Mouse (Mus musculus): ENCODE data around the gene Stra6.

Stra6 gene

DNA sequence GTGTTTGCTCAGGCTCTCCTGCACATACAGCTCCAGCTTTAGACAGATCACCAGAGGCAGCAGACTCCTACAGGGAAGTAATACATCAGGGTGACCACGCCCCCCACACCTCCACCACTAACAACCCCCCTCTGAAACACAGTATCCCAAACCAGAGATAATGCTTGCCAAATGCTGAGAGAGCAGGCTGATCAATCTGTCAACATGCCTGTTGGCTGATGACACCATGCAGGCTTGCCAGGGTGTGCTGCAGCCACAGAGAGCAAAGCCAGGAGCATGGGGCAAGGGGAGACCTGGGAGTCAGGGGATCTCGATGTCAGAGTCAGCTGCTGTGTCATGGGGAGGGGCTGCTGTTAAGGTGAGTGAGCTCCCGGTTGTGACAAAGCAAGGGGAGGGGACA, at the start of gene Stra6:
Gene Stra6 (plus strand): TSS at position 258 of the 400 bp plus-strand sequence.
- DNase-seq (ENCODE audit: low spot score), result no peak

DNA sequence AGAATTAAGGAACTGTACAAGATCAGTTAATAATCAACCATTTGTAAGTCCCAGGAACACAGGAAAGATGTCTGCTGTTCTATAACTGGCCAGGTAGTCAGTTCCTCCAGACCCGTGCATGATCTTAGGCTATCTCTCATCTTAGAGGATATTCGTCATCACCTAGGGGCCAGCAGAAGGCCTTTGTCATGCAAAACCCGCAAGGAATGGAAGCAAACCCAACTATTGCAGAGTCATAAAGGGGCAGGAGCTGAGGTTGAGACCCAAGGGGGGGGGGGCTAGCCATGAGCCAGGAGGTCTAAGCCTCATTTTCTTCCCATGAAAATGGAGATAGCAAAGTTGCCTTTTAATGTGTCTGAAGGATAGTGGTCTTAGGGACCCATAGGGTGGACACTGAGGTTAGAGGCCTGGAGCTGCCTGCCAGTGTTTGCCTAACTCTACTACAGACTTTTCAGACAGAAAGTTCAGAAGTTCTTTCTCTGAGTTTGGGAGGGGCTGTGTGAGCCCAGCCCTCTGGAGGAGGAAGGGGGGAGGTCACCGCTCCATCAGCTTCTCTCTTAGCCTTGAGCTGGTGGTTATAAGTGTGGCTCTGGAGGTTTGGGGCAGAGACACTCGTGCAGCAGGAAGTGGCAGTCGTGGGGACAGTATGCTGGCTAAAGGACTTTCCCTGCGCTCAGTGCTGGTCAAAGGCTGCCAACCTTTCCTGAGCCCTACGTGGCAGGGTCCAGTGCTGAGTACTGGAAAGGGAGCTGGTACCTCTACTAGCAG, 49.0 kb upstream of the Stra6 start:
- DNase-seq (ENCODE audit: low spot score), result peak; percentile 36

DNA sequence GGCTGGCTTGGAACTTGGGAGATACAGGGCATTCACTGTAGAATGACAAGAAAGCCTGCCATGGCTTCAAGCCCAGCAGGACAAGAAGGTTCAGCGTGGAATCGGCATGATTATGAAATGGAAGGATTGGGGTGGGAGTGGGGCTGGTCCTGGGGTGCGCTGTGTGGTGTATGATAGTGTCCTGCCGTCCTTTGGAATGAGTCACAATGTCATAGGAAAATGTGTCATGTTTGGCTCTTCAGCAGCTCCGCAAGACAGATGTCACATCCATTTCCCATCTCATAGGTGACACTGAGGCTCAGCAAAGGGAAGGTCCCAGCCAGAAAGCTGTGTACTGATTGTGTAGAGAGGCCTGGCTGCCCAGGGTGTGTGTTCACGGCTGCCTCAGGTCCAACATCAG, 47.7 kb upstream of the Stra6 start:
- DNase-seq (ENCODE audit: low spot score), result no peak

DNA sequence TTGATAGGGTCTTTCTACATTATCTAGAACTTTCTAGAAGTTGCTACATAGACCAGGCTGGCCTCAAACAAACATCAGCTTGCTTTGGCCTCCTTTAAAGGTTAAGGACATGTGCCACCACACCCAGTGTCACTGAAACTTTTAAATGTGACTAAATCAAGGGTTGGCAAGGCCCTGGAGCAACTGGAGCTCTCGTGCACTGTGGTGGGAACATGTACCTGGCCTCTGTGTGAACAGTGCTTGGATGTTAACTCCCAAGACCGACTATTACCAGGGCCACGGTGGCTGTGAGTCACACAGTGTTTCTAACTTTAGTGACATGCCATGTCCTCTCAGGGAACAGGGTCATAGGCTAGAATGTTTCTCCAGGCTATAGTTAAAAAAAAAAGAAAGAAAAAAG, 46.6 kb upstream of the Stra6 start:
- no peak for DNase-seq (ENCODE audit: low spot score)

DNA sequence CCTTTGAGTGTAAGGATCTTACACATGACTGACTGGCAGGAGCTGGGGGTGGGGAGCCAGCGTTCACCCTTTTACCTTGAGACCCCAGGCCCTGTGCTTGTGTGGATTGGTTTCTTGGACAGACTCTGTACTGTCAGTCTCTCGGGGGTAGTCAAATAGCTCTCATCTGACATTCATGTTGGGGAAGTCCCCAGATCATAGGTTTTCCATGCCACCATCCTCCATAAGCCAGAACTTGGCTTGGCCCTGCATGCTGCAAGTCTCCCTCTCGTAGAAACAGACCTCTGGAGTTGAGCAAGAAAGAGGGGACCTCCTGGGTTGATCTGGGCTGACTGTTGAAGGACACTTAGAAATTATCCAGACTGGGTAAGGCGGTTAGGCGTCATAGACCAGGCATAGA, 45.2 kb upstream of the Stra6 start:
- DNase-seq (ENCODE audit: low spot score), result no peak

DNA sequence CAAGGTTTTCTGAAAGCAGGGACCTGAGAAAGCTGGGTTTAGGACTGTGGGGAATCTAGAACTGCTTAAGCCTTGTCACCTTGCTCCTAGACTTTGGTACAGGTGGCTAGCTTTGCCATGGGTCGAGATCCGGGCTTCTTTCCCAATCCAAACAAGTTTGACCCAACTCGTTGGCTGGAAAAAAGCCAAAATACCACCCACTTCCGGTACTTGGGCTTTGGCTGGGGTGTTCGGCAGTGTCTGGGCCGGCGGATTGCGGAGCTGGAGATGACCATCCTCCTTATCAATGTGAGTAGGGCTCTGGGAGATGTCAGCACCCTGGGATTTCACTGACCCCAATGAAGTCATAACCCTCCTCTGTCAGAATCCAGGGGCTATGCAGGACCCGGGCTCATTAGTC, 37.6 kb upstream of the Stra6 start:
- DNase-seq (ENCODE audit: low spot score), result no peak

DNA sequence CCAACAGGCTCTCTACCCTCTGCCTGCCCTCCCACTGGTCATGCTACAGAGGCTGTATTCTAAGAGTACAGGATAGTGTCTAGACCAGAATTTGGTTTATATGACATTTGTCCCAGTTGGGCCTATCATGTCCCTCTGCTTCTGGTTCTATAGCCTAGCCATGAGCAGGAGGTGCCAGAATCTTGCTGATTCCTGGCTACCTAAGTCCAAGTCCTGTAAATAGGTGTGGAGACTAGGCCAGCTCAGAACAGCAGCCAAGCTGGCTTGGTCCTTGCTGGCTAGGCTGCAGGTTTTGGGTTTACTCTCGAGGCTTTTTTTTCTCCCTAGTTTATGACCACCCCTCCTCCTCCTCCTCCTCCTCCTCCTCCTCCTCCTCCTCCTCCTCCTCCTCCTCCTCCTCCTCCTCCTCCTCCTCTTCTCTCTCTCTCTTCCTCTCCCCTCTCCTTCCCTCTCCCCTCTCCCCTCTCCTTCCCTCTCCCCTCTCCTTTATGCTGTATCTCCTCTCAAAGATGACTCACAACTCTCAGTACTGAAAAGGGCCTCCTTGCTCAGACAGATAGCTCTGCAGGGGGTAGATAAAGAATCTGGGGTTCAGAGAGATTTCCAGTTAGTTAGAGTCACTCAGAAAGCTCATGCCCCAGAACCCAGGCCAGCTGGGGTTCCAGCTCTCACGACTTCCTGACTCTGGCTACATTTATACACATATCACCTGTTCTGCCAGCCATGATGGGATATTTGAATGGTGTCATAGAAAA, 36.0 kb upstream of the Stra6 start:
- no peak for DNase-seq (ENCODE audit: low spot score)

DNA sequence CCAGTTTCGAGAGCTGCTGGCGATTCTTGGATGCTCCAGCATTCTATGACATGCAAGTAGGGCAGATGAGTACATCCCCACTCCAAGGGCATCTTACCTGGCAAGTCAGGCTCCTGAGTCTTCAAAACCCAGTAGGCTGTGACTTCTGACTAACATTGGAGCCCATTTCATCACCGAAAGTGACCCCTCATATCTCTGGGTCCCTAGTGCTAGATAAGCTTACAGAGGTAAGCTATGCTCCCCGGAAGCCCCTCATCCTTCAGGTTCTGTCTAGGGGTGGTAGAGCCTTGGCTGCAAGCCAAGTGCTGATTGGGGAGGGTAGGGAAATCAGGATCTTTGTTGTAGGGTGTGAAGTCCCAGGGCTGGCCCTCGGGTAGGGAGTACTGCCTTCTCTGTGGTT, 34.7 kb upstream of the Stra6 start:
- no peak for DNase-seq (ENCODE audit: low spot score)

DNA sequence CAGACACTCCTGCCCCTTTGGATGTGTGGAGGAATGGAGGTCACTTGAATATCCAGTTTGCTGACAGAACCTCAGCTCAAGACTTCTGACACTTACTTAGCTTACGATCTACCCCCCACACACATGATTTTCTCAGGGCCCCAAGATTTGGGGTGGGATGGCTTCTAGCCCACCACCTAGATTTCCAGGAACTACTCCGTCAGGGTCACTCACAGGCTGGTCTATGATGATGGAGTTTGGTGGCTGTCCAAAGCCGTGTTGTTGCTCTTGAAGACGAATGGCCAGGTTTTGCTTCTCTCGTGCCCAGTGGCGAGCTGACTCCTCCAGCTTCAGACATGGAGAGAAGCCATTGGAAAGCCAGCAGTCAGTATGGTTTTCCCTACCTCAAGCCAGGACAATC, 34.0 kb upstream of the Stra6 start:
- DNase-seq (ENCODE audit: low spot score), result no peak

DNA sequence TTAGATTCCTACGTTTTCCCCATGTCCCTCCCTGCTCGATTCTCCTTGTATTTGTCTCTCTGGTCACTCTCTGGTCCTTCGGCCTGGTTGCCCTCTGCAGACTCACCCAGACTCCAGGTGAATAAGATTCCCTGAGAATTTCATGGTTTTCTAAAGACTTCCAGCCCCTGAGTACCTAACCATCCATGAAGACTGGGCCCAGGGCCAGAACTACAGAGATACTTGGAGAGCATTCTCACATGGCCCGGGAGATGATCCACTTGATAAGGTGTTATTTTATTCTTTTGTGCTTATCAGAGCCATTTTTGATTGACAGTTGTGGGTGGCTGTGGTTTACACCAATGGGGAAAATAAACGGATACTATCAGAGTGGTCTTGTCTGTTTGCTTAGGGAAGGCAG, 31.7 kb upstream of the Stra6 start:
- no peak for DNase-seq (ENCODE audit: low spot score)

DNA sequence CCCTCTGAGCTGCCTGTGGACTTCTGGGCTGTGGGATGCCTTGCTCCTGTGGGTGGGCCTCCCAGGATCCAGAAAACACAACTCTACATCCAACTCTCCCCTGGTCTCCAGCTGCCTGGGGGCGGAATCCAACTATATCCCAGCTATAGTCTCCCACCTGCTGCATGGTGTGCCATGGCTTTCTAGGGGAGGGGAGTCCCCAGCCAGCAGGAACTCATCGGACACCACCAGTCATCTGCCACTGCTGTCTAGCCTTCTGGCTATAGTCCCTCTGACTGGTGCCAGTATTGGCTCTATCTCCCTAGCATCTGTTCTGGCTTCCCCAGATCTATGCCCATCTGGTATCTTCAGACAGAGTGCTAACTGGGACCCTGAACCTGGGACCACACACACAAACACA, 28.1 kb upstream of the Stra6 start:
- no peak for DNase-seq (ENCODE audit: low spot score)

DNA sequence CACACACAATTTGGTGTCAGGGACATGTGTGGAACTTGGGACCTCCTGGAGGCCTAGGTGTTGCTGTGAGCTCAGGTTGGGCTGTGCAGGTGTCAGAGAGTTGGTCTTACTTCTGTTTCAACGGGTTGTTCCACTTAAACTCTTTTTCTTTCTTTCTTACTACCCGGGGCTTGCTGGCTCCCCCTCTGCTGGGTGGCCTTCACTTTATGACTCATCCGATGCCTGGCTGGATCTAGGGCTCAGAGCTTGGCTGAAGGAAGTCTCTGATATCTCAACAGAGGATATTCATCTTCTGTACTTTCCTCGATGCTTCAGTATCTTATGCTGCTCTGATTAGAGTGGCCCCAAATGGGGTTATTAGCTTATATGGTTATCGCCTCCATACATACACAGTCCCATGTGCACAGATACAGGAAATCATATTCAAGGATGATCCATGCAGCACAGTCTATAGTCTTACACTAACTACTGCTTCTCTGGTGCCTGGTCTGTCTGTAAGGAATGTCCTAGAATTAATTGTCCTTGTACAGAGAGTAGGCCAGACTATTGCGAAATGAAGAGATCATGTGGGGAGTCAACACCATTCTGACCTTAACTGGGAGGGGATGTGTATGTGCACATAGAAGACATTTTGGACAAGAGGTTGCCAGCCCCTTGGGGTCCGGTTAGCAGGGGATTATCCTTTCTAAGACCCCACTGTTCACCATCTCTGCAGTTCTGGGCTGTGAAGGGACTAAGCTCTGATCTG, 27.5 kb upstream of the Stra6 start:
- DNase-seq (ENCODE audit: low spot score), result no peak

DNA sequence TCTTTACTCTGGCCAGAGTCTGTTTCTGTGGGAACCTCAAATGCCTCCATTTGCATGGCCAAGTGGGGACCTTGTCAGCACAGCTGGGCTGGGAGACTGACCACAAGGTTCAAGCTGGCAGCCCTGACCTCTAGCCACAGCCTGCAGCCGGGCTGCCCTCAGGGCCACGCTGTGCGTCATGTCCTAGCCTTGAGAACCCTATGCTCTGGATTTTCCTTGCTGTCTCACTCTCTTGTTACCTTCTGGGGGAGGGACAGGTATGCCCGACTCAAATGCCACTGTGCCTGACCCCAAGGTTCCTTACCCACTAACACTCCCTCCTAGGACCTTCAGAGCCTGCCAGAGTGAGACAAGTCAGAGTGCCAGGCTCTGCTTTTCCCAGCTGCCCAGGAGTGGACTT, 26.6 kb upstream of the Stra6 start:
- DNase-seq (ENCODE audit: low spot score), result peak; percentile 41

DNA sequence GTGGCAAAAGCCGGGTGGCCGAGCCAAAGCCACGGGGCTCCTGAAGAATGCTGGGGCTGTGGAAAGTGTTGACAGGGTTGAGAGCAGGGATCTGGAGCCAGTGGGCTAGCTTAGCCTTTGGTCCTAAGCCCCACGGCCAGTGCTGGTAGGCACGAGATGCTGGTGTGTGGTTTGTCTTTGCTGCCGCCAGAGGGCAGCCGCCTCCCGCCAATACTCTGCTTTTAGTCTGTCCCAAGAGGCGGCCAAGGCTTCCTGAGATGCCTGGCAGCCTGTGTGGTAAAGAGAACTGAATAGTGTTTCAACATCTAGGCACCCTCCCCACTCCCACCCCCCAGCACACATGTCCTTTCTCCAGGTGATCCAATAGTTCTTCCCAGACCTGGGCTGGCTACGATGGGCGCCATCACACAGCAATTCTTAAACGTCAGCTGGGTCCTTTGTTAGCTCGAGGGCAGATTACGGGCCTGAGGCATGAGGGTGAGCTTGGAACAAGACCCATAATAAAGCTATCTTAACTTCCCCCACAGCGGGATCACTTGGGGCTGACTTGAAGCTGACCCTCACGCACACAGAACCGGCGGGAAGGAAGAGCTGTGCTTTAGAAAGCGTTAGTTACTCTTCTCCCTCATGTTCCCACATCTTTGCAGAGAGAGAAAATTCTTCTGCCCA, 25.0 kb upstream of the Stra6 start:
- DNase-seq (ENCODE audit: low spot score), result peak; percentile 77

DNA sequence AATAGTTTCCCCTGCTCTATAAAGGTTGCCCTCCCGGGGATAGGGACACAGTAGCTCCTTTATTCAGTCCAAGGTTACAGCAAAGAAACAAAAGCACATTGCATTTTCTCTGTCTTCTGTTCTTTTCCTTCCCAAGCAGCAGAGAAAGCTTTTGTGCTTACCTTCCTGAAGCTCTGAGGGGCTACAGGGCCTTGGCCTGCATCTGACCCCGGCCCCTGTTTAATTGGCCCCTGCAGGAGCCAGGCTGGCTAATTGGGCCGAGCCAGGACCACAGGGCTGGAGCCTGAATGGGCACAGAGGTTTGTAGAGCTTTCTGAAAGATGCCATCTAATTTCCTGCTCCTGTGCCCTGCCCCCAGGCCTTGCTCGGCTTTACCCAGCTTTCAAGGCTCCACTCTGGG, 22.6 kb upstream of the Stra6 start:
- no peak for DNase-seq (ENCODE audit: low spot score)

DNA sequence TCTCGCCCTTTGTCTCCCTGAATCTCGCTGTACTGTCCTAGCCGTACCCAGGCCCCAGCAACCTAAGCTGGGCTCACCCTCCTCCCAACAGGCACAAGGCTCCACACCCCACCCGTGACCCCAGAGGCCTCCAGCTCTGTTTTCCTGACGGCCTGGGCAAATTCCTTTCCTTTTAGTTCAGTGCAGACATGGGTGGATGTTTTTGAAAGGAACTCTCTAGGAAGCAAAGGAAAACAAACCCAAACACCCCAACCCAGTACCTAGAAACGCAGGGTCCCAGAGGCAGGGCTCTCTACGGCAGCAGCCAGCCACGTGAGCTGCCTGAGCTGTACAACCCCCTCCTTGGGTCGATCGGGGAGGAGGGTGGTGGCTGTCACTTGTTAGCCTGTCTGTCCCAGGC, 21.2 kb upstream of the Stra6 start:
- DNase-seq (ENCODE audit: low spot score), result no peak

DNA sequence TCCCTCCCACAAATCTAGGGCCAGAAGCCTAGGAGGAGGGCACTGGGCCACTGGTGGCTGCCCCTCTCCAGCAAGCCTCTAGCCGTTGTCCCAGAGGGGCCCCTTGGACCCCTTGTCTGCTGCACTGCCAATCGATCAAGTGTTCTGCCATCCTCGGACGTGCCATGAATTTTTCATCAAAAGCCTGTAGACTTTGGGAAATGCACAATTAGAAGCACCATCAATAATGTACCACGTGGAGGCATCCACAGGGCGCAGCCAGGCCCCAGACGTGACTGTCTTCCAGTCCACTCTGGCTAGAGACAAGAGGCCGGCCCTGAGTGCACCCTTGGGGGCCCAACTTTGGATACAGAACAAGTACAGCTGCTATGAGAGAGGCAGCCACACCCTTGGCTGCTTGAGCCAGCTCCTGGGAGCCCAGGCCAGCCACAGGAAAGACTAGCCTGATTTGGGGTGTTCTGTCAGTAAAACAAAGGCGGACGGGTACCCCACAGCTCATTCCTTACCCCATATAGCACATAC, 20.0 kb upstream of the Stra6 start:
- DNase-seq (ENCODE audit: low spot score), result no peak

DNA sequence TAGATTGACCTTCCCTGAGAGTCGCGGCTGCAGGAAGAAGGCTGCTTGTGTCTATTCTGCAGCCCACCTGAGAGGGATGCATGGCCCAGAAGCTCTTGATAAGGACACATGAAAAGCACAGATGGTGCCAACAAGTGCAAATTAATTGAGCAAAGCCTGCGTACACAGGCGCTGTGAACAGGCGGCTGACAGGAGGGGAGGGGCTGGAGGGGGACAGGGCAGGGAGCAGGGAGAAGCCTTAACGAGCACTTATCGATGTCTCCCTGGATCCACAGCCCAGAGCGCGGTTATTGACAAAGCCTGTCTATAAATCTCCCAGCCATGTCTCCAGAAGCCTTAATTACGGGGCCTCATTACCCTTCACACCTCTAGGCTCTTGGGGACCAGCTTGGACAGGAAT, 18.8 kb upstream of the Stra6 start:
- DNase-seq (ENCODE audit: low spot score), result no peak

DNA sequence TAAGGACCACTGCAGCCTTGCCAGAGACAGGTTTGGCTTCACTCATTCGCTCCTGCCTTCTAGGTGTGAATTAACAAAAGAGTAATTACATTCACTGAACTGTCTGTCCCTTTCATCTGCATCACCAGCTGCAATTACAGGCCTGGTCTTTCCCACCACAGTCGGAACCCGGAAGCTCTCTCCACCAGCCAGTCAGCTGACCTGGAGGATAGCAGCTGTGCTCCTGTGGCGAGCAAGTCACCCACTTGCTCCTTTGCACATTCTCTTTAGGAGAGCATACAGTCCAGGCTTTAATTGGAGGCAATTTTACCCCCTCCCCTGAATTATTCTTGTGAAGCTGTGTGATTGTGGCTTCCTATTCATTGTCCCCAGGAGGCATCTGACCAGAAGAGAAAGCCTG, 17.9 kb upstream of the Stra6 start:
- DNase-seq (ENCODE audit: low spot score), result no peak

DNA sequence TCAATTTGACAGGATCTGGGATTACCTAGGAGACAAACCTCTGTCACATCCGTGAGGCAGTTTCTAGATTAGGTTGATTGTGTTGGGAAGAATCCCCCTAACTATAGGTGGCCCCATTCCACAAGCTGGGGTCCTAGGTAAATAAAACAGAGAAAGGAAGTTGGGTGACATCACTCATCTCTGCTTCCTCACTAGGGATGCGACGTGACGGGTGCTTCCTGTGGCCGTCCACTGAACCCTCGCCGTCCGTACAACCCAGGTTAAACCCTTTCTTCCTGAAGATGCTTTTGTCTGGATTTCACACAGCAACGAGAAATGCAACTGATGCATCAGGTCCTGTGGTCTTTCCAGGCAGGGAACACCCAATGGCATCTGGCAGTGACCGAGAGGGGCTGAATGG, 16.5 kb upstream of the Stra6 start:
- DNase-seq (ENCODE audit: low spot score), result no peak

DNA sequence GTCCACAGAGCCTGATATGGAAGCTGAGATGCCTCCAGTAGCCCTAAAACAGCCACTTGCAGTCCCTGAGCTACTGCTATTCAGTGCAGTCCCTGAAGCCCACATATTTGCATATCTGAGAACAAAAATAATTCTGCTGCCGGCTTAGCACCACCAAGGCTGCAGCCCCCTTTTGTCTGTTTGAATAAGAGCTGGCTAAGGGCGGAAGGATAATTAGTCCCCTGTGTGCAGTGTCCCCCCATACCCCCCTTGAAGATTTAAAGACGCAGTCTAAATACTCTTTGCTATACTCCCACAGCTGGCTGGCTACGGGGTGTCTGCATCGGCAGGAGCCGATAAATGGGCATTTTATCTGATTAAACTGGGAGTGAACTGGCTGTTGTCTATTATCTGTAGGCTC, 15.0 kb upstream of the Stra6 start:
- DNase-seq (ENCODE audit: low spot score), result no peak

DNA sequence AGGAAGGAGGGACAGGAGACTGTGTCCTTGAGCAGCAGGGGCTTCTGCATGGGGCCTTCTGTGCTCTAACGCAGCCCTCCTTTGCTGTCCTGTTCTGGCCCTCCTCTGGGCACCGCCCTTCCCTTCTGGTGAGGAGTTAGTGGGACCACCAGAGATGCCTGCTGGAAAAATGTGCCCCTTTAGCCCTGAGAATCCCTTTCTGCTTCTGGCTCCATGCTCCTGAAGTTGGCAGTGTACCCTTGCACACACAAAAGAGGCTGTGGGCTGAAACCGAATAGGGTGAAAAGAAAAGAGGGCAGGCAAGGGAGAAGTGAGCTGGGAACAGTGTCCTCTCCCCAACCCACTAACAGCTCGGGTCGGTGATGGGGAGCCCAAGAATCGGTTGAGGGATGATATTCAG, 14.4 kb upstream of the Stra6 start:
- DNase-seq (ENCODE audit: low spot score), result no peak

Data from ovary, postnatal 36 days (tissue).